Mouse (Mus musculus) kidney, postnatal 36 days (tissue): ENCODE data around the gene Slc25a30.
A peak's percentile ranks its signal among the peaks of the same experiment; 100 is the strongest.
"Not testable (repeated sequence)": the region's sequence is repeated elsewhere in the genome, so short reads cannot be mapped to it uniquely, and the experiment has no call there.

Source experiments
- DNase-seq, 2 experiments: peaks; one replicate each; pipeline ENCODE4 v3.0.0; 2021 to 2022; ENCODE audit warnings: mixed read lengths in 2 of 2

Gene Slc25a30

DNA sequence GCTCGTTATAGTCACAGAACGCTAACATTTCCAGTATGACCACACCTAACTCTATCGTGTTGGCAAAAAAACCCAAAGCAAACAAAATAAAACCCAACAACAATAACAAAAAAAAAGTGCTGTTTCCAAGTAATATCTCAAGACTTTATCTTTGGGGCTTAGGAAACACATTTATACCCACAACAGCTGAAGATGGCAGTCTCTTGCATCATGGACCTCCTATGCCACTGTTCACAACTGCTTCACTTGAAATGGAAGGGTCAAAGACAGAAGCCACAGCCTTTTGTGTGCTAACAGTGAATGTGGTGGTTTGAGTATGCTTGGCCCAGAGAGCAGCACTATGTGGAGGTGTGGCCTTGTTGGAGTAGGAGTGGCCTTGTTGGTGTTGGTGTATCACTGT, 4.5 kb upstream of the Slc25a30 start:
- DNase-seq = no peak

- DNase-seq = no peak
Measured at GRCm38 (mm10) chr14:75790411-75790996, 3.7 kb upstream of the Slc25a30 start.

DNA sequence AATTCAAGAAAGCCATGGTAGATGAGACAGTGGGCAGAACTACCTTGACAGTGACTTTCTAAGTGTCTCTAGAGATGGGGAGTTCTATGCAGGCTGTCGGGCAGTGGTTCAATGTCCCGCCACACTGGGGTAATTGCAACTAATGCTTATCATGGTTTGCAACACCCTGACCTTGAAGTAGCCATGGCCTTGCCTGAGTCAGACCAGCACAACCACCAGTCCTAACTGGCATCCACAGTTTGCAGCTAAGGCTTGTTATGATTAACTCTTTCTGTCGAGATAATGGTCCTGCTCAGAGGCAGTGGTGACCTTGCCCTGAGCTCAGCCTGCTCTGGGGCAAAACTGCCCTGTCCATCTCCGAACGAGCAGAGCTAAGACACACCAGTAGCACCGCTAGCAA, 2.5 kb upstream of the Slc25a30 start:
- no peak for DNase-seq

GRCm38 (mm10) chr14:75787794-75788175, 948 bp upstream of the Slc25a30 start:
- DNase-seq = no peak

- peak in 1 of 2 experiments; percentile 60 for DNase-seq
Measured at GRCm38 (mm10) chr14:75786424-75786867, 391 bp downstream of the Slc25a30 start.

DNA sequence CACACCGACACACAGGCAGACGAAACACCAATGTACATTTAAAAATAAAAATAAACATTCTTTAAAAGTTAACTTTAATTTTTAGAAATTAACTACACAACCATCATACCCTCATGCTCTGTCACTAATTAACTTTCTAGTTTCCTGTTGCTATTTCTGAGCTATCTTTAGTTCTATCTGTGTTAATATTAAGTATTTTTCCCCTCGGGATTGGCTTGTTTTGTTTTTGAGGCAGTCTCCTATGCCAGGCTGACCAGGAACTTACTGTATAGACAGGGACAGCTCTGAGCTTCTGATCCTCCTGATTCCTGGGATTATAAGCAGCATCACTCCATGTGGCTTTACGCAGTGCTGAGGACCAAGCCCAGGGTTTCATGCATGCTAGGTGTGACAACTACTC, 6.9 kb downstream of the Slc25a30 start:
- peak in 1 of 2 experiments; percentile 53 for DNase-seq

DNA sequence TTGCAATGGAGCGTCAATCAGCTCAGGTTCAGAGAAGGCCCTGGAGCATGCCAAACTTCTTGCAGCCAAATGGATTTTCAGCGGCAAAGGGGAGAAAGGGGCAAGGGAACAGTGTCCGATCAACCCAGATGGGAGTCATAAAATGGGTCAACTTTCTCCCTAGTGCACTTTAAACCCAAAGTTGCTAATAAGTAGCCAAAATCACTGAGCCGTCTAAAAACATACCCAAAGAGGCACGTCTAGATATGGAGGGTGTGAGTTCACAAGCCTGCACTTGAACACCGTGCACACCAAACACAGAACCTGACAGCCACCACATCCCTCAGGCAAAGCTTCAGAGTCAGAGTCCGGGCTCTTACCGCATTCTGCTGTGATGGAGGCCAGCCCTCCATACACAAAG, 10.2 kb downstream of the Slc25a30 start:
- peak; percentile 52 to 79 for DNase-seq

- peak in 1 of 2 experiments; percentile 24 for DNase-seq
Measured at GRCm38 (mm10) chr14:75773431-75773830, 13.4 kb downstream of the Slc25a30 start.

DNA sequence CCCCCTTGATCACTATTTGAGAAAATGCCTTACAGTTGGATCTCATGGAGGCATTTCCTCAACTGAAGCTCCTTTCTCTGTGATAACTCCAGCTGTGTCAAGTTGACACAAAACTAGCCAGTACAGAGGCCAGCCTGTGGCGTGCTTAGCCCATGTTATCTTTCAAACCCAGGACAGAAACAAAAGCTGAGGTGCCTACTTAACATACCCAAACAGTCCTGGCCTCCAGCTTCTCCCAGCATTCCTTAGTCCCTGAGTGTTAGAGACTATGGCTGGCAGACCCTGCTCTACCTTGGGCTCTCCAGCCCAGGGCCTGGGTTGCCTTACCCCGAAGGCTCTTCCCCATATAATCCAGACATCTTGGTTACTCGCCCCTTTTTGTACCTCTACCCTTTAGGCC, 14.4 kb downstream of the Slc25a30 start:
- not testable (repeated sequence) for DNase-seq

GRCm38 (mm10) chr14:75771101-75771501, 15.7 kb downstream of the Slc25a30 start:
- peak; percentile 62 to 64 for DNase-seq

GRCm38 (mm10) chr14:75769334-75769733, 17.5 kb downstream of the Slc25a30 start:
- DNase-seq = no peak

DNA sequence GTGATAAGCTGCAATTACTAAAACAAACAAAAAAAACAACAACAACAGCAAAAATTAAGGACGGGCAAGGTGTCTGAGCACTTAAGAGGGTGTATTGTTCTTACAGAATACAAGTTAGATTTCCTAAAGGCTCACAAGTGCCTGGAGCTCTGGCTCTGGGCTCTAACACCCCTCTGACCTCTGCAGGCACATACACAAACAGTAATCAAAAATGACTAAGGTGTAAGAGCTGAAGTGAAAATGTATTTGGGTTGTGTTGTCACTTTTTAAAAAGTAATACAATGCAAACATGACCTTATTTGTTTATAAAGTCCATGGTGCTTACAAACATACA, 18.6 kb downstream of the Slc25a30 start:
- DNase-seq = no peak

DNA sequence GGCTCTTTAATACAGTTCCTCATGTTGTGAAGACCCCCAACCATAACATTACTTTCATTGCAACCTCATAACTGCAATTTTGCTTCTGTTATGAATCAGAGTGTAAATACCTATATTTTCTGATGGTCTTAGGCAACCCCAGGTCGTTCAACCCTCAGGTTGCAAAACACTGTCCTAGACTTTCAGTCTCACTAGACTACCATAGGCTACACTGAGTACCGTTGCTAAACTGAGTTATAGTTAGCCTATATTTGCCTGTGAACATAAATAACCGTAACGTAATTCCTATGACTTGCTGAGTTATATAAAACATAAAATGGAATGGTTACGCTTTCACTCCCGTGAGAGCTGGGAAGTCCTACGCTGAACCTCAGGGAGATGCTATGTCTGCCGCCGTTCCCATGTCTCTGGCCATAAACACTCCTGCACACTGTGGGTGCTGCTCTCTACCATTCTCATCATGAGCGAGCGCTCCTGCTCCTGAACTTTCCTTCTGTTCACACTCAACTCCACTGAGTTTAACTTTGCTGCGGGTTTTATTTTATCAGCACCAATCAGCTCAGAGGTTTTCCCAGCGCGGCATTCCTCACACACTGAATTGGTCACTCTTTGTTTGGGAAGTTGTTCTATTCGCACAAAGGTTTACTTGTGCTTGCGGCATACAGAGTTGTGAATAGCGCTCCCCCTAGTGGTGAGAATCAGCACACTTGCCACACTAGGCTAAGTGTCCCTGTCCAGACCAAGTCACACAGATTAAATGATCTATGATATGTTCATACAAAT, 19.2 kb downstream of the Slc25a30 start:
- peak; percentile 84 to 87 for DNase-seq

- peak; percentile 48 to 57 for DNase-seq
Measured at GRCm38 (mm10) chr14:75761028-75761805, 25.6 kb downstream of the Slc25a30 start.

DNA sequence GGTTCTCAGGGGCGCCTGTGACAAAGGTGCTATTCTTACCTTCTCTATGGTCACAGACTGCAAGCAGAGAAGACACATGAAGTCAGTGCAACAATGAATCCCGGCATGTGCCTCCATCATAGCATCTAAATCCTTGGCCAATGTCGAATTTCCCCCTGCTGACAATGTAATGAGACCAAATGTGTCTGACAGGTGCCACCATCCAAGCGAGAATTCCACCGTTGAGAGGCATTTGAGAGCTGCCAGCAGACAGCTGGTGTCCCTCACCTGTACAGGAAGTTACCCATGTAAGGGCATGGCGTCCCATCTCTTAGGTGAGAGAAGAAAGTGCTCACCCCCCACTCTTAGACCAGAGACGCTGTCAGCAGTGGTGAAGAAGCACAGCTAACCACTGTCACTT, 28.4 kb downstream of the Slc25a30 start:
- DNase-seq = no peak

- DNase-seq = no peak
Measured at GRCm38 (mm10) chr14:75757821-75758220, 29.0 kb downstream of the Slc25a30 start.

GRCm38 (mm10) chr14:75756971-75757370, 29.9 kb downstream of the Slc25a30 start:
- DNase-seq = peak in 1 of 2 experiments; percentile 28

- DNase-seq = peak; percentile 97 to 98
Measured at GRCm38 (mm10) chr14:75753991-75754817, 32.6 kb downstream of the Slc25a30 start, which contains the start of gene Cog3. Gene Cog3, minus strand, starts transcription at chr14:75754517.

GRCm38 (mm10) chr14:75753206-75753605, 33.6 kb downstream of the Slc25a30 start:
- no peak for DNase-seq

- no peak for DNase-seq
Measured at GRCm38 (mm10) chr14:75751040-75751439, 35.8 kb downstream of the Slc25a30 start.

DNA sequence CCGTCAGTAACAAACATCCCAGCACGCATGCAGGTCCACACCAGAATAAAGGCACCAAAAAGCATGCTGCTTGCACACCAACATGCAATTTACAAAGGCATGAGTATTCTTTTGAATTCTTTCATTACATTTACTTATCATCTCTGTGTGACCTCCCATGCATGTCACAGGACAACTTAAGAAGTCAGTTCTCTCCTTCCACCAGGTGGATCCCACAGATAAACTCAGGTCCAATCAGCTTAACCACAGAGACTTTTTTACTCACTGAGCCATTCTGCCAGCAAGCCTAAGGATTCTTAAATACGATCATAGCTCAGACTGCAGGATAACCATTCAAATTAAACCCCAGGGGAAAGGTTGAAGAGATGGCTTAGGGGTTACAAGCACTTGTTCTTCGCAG, 37.7 kb downstream of the Slc25a30 start:
- no peak for DNase-seq

GRCm38 (mm10) chr14:75747960-75748359, 38.9 kb downstream of the Slc25a30 start:
- DNase-seq = no peak

- no peak for DNase-seq
Measured at GRCm38 (mm10) chr14:75741904-75742303, 44.9 kb downstream of the Slc25a30 start.
